Mouse (Mus musculus): ENCODE measurements around the gene Prm3.

Gene Prm3

DNA sequence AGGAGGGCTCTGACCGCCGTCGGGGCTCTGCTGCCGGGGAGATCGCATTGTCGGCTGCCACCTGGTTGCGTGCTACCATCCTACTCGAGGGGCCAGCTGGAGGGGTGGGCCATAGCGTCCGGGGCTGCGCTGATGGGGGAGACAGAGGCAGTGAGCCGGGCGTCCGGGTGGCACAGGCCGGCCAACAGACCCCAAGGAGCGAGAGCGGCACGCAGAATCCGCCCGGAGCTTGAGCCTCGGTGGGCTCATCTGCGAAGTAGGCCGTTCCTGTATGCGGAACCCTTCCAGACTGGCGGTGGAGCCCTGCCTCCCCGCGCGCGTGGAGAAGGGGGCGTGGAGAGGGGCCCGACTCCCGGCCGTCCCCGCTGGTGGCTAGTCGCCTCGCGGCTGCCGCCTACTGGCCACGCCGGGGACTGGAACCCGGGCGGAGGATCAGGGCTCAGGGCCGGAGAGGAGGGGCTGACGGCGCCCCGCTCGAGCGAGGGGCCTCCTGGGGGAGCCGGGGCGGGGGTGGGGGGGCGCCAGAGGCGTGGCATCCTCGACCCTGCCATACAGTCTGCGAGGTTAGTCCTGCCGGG is 5.8 kb downstream of the Prm3 start:
- Histone ChIP-seq H3K27me3 (ENCODE audit: control insufficient read depth, insufficient read depth, low read length, poor library complexity, severe bottlenecking) (no peaks in the 10 kb centered on the region), H3K36me3 (ENCODE audit: control insufficient read depth, insufficient read depth, low read length, poor library complexity, severe bottlenecking) (no peaks in the 10 kb centered on the region)
- peak; percentile 92 for DNase-seq (ENCODE audit: low read depth, low spot score)

GRCm38 (mm10) chr16:10783883-10784792 is 6.6 kb downstream of the Prm3 start:
- peak; percentile 60 for DNase-seq (ENCODE audit: low read depth, low spot score)

DNA sequence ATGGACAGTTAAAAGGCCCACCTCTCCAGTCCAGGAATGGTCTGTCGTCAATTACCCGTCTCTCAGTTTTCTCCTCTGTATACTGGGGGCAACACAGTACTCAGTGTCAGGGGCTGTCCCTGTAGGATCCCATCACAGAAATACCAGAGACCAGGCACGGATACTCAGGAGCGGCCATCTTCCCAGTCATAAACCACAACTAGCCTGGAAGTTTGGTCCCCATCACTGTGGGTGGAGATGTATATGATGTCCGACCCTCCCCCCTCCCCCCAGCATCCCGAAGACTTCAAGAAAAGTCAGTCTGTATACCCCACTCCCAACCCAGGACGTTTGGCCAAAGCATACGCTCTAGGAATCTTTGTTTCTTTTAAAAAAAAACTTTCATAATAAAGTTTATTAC is 7.3 kb downstream of the Prm3 start:
- DNase-seq (ENCODE audit: low read depth, low spot score) = no peak
- no peaks in the 10 kb centered on the region for H3K36me3 ChIP-seq (ENCODE audit: control insufficient read depth, insufficient read depth, low read length, poor library complexity, severe bottlenecking)
- H3K27me3 ChIP-seq (ENCODE audit: control insufficient read depth, insufficient read depth, low read length, poor library complexity, severe bottlenecking) = no peaks in the 10 kb centered on the region

More at GRCm38 (mm10) chr16:10783883-10784792, 6.6 kb downstream of the Prm3 start:
- H3K27me3 ChIP-seq (ENCODE audit: control insufficient read depth, insufficient read depth, low read length, poor library complexity, severe bottlenecking) = no peaks in the 10 kb centered on the region
- H3K36me3 ChIP-seq (ENCODE audit: control insufficient read depth, insufficient read depth, low read length, poor library complexity, severe bottlenecking) = no peaks in the 10 kb centered on the region

DNA sequence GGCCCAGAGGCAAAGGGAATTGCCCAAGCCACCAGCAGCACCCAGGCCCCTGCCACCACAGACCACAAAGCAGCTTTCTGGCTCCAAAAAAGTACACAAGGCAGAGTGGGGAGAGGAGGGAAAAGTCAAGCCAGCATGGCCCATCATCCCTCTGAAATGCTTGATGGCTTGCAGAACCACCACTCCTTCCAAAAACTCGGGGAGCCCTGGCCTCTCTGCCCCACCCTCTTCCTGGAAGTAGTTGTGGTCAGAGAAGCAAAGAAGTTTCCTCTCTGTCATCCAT is 7.6 kb downstream of the Prm3 start:
- no peaks in the 10 kb centered on the region for H3K36me3 ChIP-seq (ENCODE audit: control insufficient read depth, insufficient read depth, low read length, poor library complexity, severe bottlenecking)
- no peak for DNase-seq (ENCODE audit: low read depth, low spot score)
- H3K27me3 ChIP-seq (ENCODE audit: control insufficient read depth, insufficient read depth, low read length, poor library complexity, severe bottlenecking) = no peaks in the 10 kb centered on the region

DNA sequence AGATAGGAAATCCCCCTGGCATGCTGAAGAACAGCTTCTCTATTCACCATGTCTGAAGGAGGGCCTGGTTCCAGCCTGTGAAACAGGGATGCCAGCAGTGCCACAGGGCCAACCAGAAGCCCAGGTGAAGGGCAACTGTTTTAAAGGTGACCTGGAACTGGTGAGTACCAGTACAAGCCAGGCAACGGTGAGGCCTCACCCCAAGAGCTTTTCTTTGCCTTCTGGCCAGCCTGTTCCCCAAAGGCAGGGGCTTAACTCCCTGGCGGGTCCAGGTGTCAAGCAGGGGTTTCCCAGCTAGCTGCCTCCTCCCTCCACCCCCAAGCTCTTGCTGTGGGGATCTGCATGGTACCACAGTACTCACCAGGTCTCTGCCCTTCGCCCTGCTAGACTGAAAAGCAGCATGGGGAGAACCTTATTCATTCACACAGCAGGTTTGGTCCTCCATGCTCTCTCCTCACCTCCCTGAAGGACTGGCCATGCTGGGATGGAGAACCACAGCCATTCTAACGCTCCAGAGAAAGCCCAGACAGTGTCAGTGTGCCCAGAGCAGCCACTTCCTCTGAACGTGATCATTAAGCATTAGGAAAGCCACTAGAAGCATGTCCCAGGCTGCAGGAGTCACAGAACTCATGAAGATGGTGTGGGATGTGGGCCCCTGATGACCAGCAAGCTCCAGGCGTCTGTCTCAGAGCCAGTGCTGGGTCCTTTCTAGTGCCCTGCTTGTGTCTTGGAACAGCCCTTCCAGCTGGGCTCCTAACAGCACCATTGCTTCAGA is 8.2 kb downstream of the Prm3 start:
- DNase-seq (ENCODE audit: low read depth, low spot score) = no peak
- no peaks in the 10 kb centered on the region for H3K27me3 ChIP-seq (ENCODE audit: control insufficient read depth, insufficient read depth, low read length, poor library complexity, severe bottlenecking)
- H3K36me3 ChIP-seq (ENCODE audit: control insufficient read depth, insufficient read depth, low read length, poor library complexity, severe bottlenecking) = no peaks in the 10 kb centered on the region

GRCm38 (mm10) chr16:10781862-10782371 is 8.8 kb downstream of the Prm3 start:
- DNase-seq (ENCODE audit: low read depth, low spot score) = no peak
- no peaks in the 10 kb centered on the region for H3K36me3 ChIP-seq (ENCODE audit: control insufficient read depth, insufficient read depth, low read length, poor library complexity, severe bottlenecking)

GRCm38 (mm10) chr16:10780631-10781120 is 10.0 kb downstream of the Prm3 start:
- no peak for DNase-seq (ENCODE audit: low read depth, low spot score)
- H3K36me3 ChIP-seq (ENCODE audit: control insufficient read depth, insufficient read depth, low read length, poor library complexity, severe bottlenecking) = no peaks in the 10 kb centered on the region

More at GRCm38 (mm10) chr16:10781862-10782371, 8.8 kb downstream of the Prm3 start:
- H3K27me3 ChIP-seq (ENCODE audit: control insufficient read depth, insufficient read depth, low read length, poor library complexity, severe bottlenecking) = no peaks in the 10 kb centered on the region

GRCm38 (mm10) chr16:10777579-10778160 is 13.0 kb downstream of the Prm3 start:
- no peaks in the 10 kb centered on the region for H3K36me3 ChIP-seq (ENCODE audit: control insufficient read depth, insufficient read depth, low read length, poor library complexity, severe bottlenecking)
- H3K27me3 ChIP-seq (ENCODE audit: control insufficient read depth, insufficient read depth, low read length, poor library complexity, severe bottlenecking) = no peaks in the 10 kb centered on the region
- no peak for DNase-seq (ENCODE audit: low read depth, low spot score)

More at GRCm38 (mm10) chr16:10780631-10781120, 10.0 kb downstream of the Prm3 start:
- H3K27me3 ChIP-seq (ENCODE audit: control insufficient read depth, insufficient read depth, low read length, poor library complexity, severe bottlenecking) = no peaks in the 10 kb centered on the region

- no peak for DNase-seq (ENCODE audit: low read depth, low spot score)
- H3K27me3 ChIP-seq (ENCODE audit: control insufficient read depth, insufficient read depth, low read length, poor library complexity, severe bottlenecking) = no peaks in the 10 kb centered on the region
- no peaks in the 10 kb centered on the region for H3K36me3 ChIP-seq (ENCODE audit: control insufficient read depth, insufficient read depth, low read length, poor library complexity, severe bottlenecking)
Observed at GRCm38 (mm10) chr16:10776322-10776721, 14.4 kb downstream of the Prm3 start.

GRCm38 (mm10) chr16:10774726-10775125 is 16.0 kb downstream of the Prm3 start:
- H3K36me3 ChIP-seq (ENCODE audit: control insufficient read depth, insufficient read depth, low read length, poor library complexity, severe bottlenecking) = no peaks in the 10 kb centered on the region
- H3K27me3 ChIP-seq (ENCODE audit: control insufficient read depth, insufficient read depth, low read length, poor library complexity, severe bottlenecking) = no peaks in the 10 kb centered on the region
- peak; percentile 25 for DNase-seq (ENCODE audit: low read depth, low spot score)

DNA sequence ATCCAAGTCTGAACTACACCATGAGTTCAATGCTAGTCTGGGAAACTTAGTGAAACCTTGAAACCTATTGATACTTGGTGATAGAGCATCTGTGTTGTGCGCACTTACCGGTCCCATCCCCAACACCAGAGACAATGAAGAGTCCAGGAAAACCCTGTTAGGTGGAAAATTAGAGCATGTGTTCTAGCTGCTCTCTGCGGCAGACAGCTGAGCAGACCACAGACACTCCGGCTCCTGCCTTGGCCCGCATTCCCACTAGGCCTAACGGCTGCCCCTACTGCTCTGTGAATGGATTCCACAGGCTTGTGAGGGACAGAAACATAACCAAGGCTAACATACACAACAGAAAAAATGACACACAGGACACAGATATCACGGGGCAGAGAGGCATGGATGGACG is 17.2 kb downstream of the Prm3 start:
- no peaks in the 10 kb centered on the region for H3K36me3 ChIP-seq (ENCODE audit: control insufficient read depth, insufficient read depth, low read length, poor library complexity, severe bottlenecking)
- no peaks in the 10 kb centered on the region for H3K27me3 ChIP-seq (ENCODE audit: control insufficient read depth, insufficient read depth, low read length, poor library complexity, severe bottlenecking)
- no peak for DNase-seq (ENCODE audit: low read depth, low spot score)

DNA sequence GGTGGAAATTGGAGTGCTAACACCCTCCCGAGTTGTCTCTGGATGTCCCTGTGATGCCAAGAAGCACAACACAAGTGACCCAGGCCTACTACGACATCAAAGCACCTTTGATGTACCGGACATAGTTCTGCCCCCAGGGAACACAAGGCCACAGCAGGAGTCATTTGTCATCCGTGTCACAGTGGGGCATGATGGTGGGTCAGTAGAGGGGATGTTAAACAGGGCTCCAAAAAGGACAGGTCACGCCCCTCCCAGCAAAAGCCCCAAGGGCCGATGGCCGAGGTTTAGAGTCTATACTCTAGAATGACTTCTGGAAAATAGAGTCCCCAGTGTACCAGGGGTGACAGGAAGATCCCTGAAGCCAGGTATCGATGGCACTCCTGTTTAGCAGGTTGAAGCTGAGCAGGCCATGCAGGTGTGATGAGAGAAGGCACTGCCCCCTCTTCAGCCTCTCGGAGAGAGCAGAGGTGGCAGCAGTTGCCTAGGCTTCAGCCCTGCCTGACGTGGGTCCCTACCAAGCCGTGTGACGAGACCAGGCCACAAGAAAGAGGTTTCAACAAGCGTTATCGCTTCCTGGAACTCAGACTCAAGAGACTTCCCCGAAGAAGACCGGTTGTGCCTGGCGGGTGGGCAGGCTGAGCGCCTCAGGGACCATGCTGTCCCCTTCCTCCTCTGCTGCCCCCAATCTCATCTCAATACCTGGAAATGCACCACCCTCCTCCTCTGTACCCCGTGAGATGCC is 18.8 kb downstream of the Prm3 start:
- no peaks in the 10 kb centered on the region for H3K36me3 ChIP-seq (ENCODE audit: control insufficient read depth, insufficient read depth, low read length, poor library complexity, severe bottlenecking)
- DNase-seq (ENCODE audit: low read depth, low spot score) = peak; percentile 49
- H3K27me3 ChIP-seq (ENCODE audit: control insufficient read depth, insufficient read depth, low read length, poor library complexity, severe bottlenecking) = no peaks in the 10 kb centered on the region

GRCm38 (mm10) chr16:10770531-10771325 is 20.0 kb downstream of the Prm3 start:
- Histone ChIP-seq H3K36me3 (ENCODE audit: control insufficient read depth, insufficient read depth, low read length, poor library complexity, severe bottlenecking) (no peaks in the 10 kb centered on the region), H3K27me3 (ENCODE audit: control insufficient read depth, insufficient read depth, low read length, poor library complexity, severe bottlenecking) (no peaks in the 10 kb centered on the region)
- DNase-seq (ENCODE audit: low read depth, low spot score) = peak; percentile 47

All from splenic B cell, adult 2 months (primary cell).